Mouse (Mus musculus): Measurements from ENCODE around the gene E130308A19Rik. TPM values are rescaled to one million over a fixed set of nuclear protein-coding genes. Genes with fewer than 3 reads are reported as not detected.

E130308A19Rik gene
- polyA plus RNA-seq, 1 experiment from 2014 or later = 14.9 TPM

DNA sequence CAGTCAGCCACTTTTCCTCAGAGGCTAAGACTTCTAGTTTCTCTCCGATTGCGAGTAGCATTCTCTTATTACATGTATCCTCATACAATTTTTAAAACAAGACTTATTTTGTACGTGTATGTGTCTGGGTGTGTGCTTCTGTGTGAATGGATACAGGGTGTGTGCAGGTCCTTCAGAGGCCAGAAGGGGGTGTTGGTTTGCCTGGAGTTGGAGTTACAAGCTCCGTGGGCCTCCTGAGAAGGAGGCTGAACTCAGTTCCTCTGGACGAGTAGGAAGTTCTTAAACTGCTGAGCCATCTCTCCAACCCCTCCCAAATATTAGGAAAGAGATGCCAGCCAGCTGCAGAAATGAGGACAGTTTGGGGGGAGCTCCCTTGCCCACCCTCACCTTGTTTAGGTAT is 182.4 kb downstream of the E130308A19Rik start:
- Histone ChIP-seq H3K36me3 (ENCODE audit: control insufficient read depth, insufficient read depth, low read length) (no peaks in the 10 kb centered on the region), H3K4me2 (ENCODE audit: low read depth, low read length) (no peak overlapping the region), H3K4me1 (ENCODE audit: control insufficient read depth, insufficient read depth, low read length) (peaks cover 12% of the 10 kb centered on the region; the same call in 1 of the 2 replicates), H3K27ac (replicated peaks; ENCODE audit: low read depth, low read length) (no peak overlapping the region), H3K9me3 (ENCODE audit: control insufficient read depth, low read length) (no peaks in the 10 kb centered on the region), H3K9ac (ENCODE audit: low read depth, low read length) (no peak overlapping the region), H3K4me3 (ENCODE audit: low read depth, low read length) (no peak overlapping the region), H3K27me3 (replicated peaks; ENCODE audit: control insufficient read depth, insufficient read depth, low read length) (no peaks in the 10 kb centered on the region)
- DNase-seq (ENCODE audit: low spot score) (no peak), ATAC-seq (ENCODE audit: low read depth) (no peak)
- 68% methylated on average over 5 of the region's 5 CpGs for WGBS

Other genes starting within 250 kb of the E130308A19Rik start
- 2.1 and 2.2 TPM in 2 replicates for gene Susd1, start 187.6 kb upstream of the E130308A19Rik start, polyA plus RNA-seq (2014; fragmentation: Nextera tagmentation; extraction: Ambion mirVana)
- gene Ptbp3, start 76.8 kb upstream of the E130308A19Rik start, polyA plus RNA-seq (2014; fragmentation: Nextera tagmentation; extraction: Ambion mirVana) = 53.0 and 55.5 TPM in 2 replicates
- 23.1 and 25.4 TPM in 2 replicates for gene Hsdl2, start 44.6 kb upstream of the E130308A19Rik start, polyA plus RNA-seq (2014; fragmentation: Nextera tagmentation; extraction: Ambion mirVana)
- 34.3 and 40.6 TPM in 2 replicates for gene Inip, start 175.4 kb downstream of the E130308A19Rik start, polyA plus RNA-seq (2014; fragmentation: Nextera tagmentation; extraction: Ambion mirVana)
- gene Snx30, start 179.6 kb downstream of the E130308A19Rik start, polyA plus RNA-seq (2014; fragmentation: Nextera tagmentation; extraction: Ambion mirVana) = 14.1 and 15.1 TPM in 2 replicates

Data from embryonic facial prominence, embryonic 14.5 days (tissue).